Mouse (Mus musculus) liver, embryonic 12.5 days (tissue): Measurements from ENCODE around the gene Por. TPM values are rescaled to one million over a fixed set of nuclear protein-coding genes. Genes with fewer than 3 reads are reported as not detected.

Experiments
- ATAC-seq: fragments of 200-750 bp; cut with Nextera tagmentation; 2 replicates; pipeline ENCODE4 v1.8.0; 2017; ENCODE audit warnings: moderate number of reproducible peaks, mild to moderate bottlenecking, moderate library complexity
- H3K27ac ChIP-seq: fragments of 300-500 bp; sonication (generic); 2 replicates; pipeline ENCODE4 v1.5.1; 2016; ENCODE audit warnings: mild to moderate bottlenecking
- H3K27me3 ChIP-seq: fragments of 300-500 bp; sonication (generic); replicated peaks from 2 replicates; pipeline ENCODE4 v1.6.1; 2016; ENCODE audit warnings: mild to moderate bottlenecking, moderate library complexity
- H3K36me3 ChIP-seq: fragments of 300-500 bp; sonication (generic); 2 replicates; pipeline ENCODE4 v1.6.1; 2016; ENCODE audit warnings: mild to moderate bottlenecking, moderate library complexity
- H3K4me1 ChIP-seq: fragments of 300-500 bp; sonication (generic); 2 replicates; pipeline ENCODE4 v1.6.1; 2016
- H3K4me2 ChIP-seq: fragments of 300-500 bp; sonication (generic); 2 replicates; pipeline ENCODE4 v1.6.1; 2016; ENCODE audit warnings: mild to moderate bottlenecking, moderate library complexity
- H3K4me3 ChIP-seq: fragments of 300-500 bp; sonication (generic); 2 replicates; pipeline ENCODE4 v1.5.1; 2016; ENCODE audit warnings: mild to moderate bottlenecking, moderate library complexity
- H3K9ac ChIP-seq: fragments of 300-500 bp; sonication (generic); 2 replicates; pipeline ENCODE4 v1.6.1; 2016; ENCODE audit warnings: mild to moderate bottlenecking, moderate library complexity
- H3K9me3 ChIP-seq: fragments of 300-500 bp; sonication (generic); replicated peaks from 2 replicates; pipeline ENCODE4 v1.6.1; 2016; ENCODE audit warnings: mild to moderate bottlenecking, moderate library complexity
- WGBS: fragments of 180-500 bp; shearing (Covaris S2); methylation state at CpG from one replicate; pipeline ENCODE4 v1.1.7; 2016; ENCODE audit not compliant: insufficient replicate concordance; 5-methylcytosine and 5-hydroxymethylcytosine counted together
- polyA plus RNA-seq: library from polyadenylated mRNA; unstranded; fragments of >200 nt; fragmentation: Nextera tagmentation; extraction: Ambion mirVana; gene quantifications from 2 replicates; pipeline ENCODE4 v1.2.1, GENCODE M21; 2016

The Por gene
- polyA plus RNA-seq, 1 experiment from 2014 or later: 34.7 TPM

DNA sequence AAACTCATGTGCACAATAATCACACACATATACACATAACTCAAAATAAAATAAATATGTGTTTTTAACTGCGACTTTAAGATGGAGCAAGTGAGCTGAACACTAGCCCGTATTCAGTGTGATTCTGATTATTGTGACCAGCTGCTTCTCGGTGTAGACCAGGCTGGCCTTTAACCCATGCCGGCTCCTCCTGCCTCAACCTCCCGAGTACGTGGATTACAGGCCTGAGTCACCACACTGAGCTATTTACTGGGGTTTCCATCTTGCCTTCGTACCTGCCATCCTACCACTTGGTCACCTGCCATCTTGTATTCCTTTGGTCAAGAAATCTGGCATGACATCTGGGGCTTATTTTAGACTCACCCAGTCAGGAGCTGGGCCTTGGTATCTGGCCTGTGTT lies 33.6 kb downstream of the Por start:
- H3K36me3 ChIP-seq: peaks cover 54% of the 10 kb centered on the region
- WGBS: 83% methylated on average over 7 of the region's 7 CpGs
- no peak overlapping the region for H3K4me2 ChIP-seq
- H3K9ac ChIP-seq: no peak overlapping the region
- H3K4me3 ChIP-seq: no peak overlapping the region
- no peaks in the 10 kb centered on the region for H3K9me3 ChIP-seq
- no peaks in the 10 kb centered on the region for H3K27me3 ChIP-seq
- H3K27ac ChIP-seq: 0 out of 2 replicates have a peak overlapping the region, but pooled peaks have one; percentile 13
- no peak for ATAC-seq
- peaks cover 45% of the 10 kb centered on the region for H3K4me1 ChIP-seq

DNA sequence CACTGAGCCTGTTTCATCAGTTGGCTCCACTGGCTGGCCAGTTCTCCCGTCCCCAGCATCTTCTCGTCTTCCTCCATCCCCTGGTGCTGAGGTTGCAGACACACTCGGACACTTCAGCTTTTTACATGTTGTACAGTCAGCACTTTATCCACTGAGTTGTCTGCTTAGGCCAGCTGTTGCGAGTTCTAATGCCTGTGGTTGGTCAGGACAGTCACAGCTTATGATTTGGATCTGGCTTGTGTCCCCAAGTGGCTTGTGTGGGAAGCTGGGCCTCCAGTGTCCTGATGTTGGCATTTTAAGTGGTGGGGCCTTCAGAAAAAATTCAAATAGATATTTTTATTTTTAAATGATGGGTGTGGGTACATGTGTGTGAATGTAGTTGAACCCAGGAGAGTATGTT lies 35.5 kb downstream of the Por start:
- Histone ChIP-seq H3K9me3 (no peaks in the 10 kb centered on the region), H3K4me3 (no peak overlapping the region), H3K27me3 (no peaks in the 10 kb centered on the region), H3K36me3 (peaks cover 44% of the 10 kb centered on the region), H3K4me2 (no peak overlapping the region), H3K9ac (no peak overlapping the region), H3K4me1 (peaks cover 49% of the 10 kb centered on the region), H3K27ac (no peak overlapping the region)
- 74% methylated on average over 4 of the region's 4 CpGs for WGBS
- no peak for ATAC-seq

DNA sequence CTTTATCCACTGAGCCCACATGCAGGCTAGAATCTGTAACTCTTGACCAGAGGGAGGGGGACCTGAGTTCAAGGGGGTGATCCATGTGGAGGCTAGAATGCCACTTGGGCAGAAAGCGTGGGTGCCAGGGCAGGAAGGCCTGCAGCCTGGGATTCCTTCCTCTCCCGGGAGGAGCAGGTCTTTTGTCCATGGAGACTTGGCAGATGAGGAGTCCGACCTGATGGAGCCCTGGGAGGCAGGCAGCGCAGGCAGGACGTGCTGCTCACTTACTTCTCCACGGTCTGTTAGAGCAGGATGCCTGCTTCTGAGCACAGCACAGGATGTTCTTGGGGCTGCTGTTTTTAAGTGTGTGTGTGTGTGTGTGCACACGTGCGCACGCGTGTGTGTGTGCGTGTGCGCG lies 37.2 kb downstream of the Por start:
- Histone ChIP-seq H3K9ac (no peak overlapping the region), H3K4me2 (no peak overlapping the region), H3K4me1 (peaks cover 56% of the 10 kb centered on the region), H3K4me3 (no peak overlapping the region), H3K9me3 (no peaks in the 10 kb centered on the region), H3K36me3 (peaks cover 29% of the 10 kb centered on the region), H3K27me3 (no peaks in the 10 kb centered on the region), H3K27ac (no peak overlapping the region)
- 90% methylated on average over 13 of the region's 13 CpGs for WGBS
- ATAC-seq: no peak

DNA sequence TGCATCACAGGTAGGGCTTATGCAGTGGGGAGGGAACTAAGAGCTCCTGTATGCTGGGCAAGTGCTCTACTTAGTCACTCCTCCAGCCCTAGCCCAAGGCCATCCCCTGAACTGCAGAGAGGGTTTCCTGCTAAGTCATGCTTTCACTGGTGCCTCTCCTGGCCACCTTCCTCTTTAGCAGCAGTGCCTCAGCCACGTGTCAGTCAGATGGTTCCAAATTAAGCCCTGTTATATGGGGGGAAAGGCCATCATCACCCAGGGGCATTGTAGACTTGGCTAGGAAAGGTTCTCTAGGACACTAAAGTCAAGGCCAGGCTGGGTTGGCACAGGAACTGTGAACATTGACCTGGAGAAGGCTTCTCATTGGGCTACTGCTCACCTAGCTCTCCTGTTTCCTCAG lies 38.0 kb downstream of the Por start:
- Histone ChIP-seq H3K4me1 (peaks cover 56% of the 10 kb centered on the region), H3K4me3 (no peak overlapping the region), H3K9me3 (no peaks in the 10 kb centered on the region), H3K27me3 (no peaks in the 10 kb centered on the region), H3K27ac (peak overlapping the region; percentile 54; the same call in 1 of the 2 replicates), H3K4me2 (no peak overlapping the region), H3K9ac (no peak overlapping the region), H3K36me3 (peaks cover 25% of the 10 kb centered on the region)
- WGBS: 7% methylated on average over 1 of the region's 1 CpGs
- ATAC-seq: peak; percentile 48; the same call in 1 of the 2 replicates

DNA sequence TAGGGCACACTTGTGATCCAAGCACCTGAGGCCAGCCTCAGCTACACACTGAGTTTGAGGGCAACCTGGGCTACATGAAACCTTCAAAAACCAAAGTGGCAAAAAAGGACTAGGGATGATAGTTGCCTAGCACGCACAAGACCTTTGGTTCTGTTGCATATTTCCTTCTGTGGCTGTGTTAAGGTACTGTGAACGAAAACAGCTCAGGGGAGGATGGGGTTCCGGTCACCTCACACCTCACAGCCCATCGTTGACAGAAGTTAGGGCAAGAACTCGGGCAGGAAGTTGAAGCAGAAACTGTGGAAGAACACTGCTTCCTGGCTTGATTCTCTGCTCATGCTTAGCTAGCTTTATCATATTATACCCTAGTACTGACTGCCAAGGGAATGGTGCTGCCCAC lies 39.9 kb downstream of the Por start:
- no peak for ATAC-seq
- no peak overlapping the region for H3K4me3 ChIP-seq
- no peaks in the 10 kb centered on the region for H3K9me3 ChIP-seq
- WGBS: 80% methylated on average over 5 of the region's 5 CpGs
- H3K36me3 ChIP-seq: peaks cover 25% of the 10 kb centered on the region
- peaks cover 61% of the 10 kb centered on the region for H3K4me1 ChIP-seq
- no peak overlapping the region for H3K9ac ChIP-seq
- no peaks in the 10 kb centered on the region for H3K27me3 ChIP-seq
- H3K27ac ChIP-seq: no peak overlapping the region
- H3K4me2 ChIP-seq: no peak overlapping the region

DNA sequence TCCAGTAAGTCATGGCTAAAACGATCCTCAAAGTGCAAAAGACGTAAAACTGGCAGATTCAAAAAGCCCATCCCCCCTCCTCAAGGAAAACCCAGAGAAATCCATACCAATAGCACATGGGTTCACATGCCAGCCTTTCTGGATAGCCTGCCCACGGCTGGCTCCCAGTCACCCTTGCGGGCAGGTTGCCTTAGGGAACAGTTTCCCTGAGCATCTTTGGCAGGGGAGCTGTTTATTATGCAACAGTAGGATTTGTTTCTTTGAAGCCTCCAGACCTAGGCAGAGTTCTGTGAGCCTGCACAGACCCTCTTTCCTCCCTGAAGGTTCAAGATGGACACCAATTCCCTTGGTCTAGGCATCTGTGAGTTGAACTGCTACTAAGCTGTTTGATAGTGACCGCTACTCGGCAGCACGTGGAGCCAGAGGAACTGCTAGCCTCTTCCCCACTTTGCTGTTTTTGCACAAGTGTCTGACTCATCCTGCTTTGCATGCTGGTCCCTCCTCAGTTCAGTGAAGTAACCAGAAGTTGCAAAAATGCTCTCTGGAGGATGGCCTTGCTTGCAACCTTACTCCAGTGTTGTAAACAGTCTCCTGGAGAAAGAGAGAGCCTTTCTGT lies 40.9 kb downstream of the Por start:
- whole genome bisulfite sequencing: 61% methylated on average over 7 of the region's 7 CpGs

DNA sequence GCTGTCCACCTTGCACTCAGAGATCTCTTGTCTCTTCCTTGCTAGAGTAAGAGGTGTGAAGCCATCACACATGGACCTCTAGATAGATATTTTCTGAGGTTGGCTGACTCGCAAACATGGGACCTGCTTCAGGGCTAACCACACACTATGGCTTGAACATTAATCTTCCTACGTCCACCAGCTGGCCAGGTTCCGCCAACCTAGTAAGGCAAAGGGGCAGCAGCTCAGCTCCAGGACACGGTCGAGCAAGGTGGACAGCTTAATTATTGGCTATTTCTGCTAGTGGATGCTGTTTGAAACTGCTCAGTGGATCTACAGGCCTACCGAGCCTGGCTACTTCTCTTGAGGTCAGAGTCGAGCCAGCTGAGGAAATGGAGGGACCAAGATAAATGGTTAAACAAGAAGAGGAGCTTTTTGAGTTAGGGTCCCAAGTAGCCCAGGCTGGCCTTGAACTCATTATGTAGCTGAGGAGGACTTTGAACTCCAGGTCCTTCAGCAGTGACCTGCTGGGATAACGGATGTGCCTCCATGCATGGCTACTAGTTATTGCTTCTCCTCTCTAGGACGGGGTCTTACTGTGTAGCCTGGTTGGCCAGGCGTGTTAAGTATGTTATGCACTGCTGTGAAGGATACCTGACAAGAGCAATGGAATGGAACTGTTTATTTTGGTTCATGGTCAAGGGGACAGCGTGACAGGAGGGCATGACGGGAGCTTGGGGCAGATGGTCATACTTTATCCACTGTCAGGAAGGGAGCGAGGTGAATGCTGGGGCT lies 41.9 kb downstream of the Por start:
- H3K4me2 ChIP-seq: no peak overlapping the region
- H3K4me3 ChIP-seq: no peak overlapping the region
- ATAC-seq: no peak
- peaks cover 29% of the 10 kb centered on the region for H3K36me3 ChIP-seq
- H3K4me1 ChIP-seq: peaks cover 65% of the 10 kb centered on the region
- H3K27me3 ChIP-seq: no peaks in the 10 kb centered on the region
- H3K9me3 ChIP-seq: no peaks in the 10 kb centered on the region
- 61% methylated on average over 13 of the region's 13 CpGs for WGBS
- H3K9ac ChIP-seq: no peak overlapping the region
- H3K27ac ChIP-seq: peak overlapping the region; percentile 22; the same call in 1 of the 2 replicates

More for the DNA sequence above, 40.9 kb downstream of the Por start:
- Histone ChIP-seq H3K9ac (no peak overlapping the region), H3K27me3 (no peaks in the 10 kb centered on the region), H3K9me3 (no peaks in the 10 kb centered on the region), H3K4me1 (peaks cover 64% of the 10 kb centered on the region), H3K36me3 (peaks cover 25% of the 10 kb centered on the region), H3K27ac (no peak overlapping the region), H3K4me2 (no peak overlapping the region), H3K4me3 (no peak overlapping the region)
- no peak for ATAC-seq

DNA sequence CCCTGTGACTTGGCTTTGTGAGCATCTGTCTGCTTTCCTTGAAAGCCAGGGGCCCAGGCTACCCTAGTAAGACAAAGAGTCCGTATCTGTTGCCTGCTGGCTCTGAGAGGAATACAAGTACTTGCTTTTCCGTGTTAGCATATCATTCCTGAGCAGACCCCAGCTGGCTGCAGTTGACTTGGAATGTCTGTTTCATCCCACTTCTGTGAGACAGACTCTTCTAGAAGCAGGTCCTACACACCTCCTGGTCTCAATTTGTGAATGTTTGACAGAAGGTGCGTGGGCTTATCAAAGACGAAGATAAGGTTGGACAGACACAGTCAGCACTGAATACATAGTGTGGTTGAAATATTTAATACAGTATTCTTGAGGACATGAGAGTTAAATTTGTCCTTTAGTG lies 43.0 kb downstream of the Por start:
- Histone ChIP-seq H3K4me2 (0 out of 2 replicates have a peak overlapping the region, but pooled peaks have one; percentile 21), H3K4me1 (peaks cover 56% of the 10 kb centered on the region), H3K4me3 (no peak overlapping the region), H3K36me3 (peaks cover 29% of the 10 kb centered on the region), H3K9ac (no peak overlapping the region), H3K27ac (0 out of 2 replicates have a peak overlapping the region, but pooled peaks have one; percentile 50), H3K9me3 (no peaks in the 10 kb centered on the region), H3K27me3 (no peaks in the 10 kb centered on the region)
- WGBS: 19% methylated on average over 4 of the region's 4 CpGs
- no peak for ATAC-seq

DNA sequence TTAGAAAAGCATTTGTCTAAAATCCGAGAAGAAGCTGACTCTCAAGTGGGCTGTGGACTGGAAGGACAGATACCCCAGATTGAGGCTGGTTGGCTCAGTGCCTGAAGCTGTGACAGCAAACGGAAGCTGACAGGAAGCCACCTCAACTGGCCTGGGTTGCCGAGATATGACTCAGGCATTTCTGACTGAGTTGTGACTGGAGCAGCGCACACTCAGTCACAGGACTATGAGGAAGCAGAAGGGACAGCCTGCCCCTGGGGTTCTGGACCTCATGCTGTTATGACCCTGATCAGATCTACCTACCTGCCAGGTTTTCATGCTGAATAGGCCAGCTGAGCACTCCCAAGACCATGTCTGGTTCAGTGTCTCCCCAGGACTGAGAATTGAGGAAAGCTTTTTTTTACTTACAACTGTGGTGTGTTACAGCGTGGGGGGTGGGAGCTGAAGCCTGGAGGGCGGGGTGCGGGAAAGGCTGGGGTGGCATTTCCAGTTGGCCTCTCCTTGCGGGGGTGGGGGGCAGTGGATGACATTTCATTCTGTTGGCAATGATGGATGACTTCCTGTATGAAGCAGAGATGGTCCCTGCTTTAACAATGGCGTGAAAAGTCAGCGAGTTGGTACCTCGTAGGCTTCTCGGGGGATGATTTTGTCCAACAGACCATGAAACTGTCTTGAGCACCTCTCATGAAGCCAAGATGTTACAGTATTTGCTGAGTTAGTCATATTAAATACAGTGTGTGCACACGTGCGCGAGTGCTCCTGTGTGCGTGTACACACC lies 43.8 kb downstream of the Por start:
- H3K9me3 ChIP-seq: no peaks in the 10 kb centered on the region
- 33% methylated on average over 16 of the region's 16 CpGs for WGBS
- H3K4me3 ChIP-seq: no peak overlapping the region
- peak overlapping the region; percentile 17; the same call in 1 of the 2 replicates for H3K9ac ChIP-seq
- peak overlapping the region; percentile 50 for H3K27ac ChIP-seq
- ATAC-seq: peak; percentile 81
- peaks cover 52% of the 10 kb centered on the region for H3K4me1 ChIP-seq
- no peaks in the 10 kb centered on the region for H3K27me3 ChIP-seq
- peaks cover 31% of the 10 kb centered on the region for H3K36me3 ChIP-seq
- H3K4me2 ChIP-seq: peak overlapping the region; percentile 42

DNA sequence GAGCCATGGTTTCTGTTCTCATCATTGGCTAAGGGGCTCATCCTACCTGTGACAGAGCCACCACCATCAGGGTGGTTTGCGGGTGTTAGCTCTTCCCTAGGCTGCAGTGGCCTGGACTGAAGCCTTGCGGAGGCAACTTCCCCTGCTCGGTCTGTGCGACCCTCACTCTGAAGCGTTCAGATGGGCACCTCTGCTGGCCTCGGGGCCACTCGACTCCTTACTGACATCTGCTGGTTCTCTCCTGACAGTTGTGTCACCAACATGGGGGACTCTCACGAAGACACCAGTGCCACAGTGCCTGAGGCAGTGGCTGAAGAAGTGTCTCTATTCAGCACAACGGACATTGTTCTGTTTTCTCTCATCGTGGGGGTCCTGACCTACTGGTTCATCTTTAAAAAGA lies 45.8 kb downstream of the Por start:
- 50% methylated on average over 10 of the region's 10 CpGs for WGBS
- H3K27me3 ChIP-seq: no peaks in the 10 kb centered on the region
- no peak overlapping the region for H3K4me2 ChIP-seq
- no peak overlapping the region for H3K4me3 ChIP-seq
- H3K27ac ChIP-seq: no peak overlapping the region
- H3K9me3 ChIP-seq: no peaks in the 10 kb centered on the region
- peaks cover 45% of the 10 kb centered on the region for H3K4me1 ChIP-seq
- no peak for ATAC-seq
- H3K9ac ChIP-seq: no peak overlapping the region
- H3K36me3 ChIP-seq: peaks cover 33% of the 10 kb centered on the region

DNA sequence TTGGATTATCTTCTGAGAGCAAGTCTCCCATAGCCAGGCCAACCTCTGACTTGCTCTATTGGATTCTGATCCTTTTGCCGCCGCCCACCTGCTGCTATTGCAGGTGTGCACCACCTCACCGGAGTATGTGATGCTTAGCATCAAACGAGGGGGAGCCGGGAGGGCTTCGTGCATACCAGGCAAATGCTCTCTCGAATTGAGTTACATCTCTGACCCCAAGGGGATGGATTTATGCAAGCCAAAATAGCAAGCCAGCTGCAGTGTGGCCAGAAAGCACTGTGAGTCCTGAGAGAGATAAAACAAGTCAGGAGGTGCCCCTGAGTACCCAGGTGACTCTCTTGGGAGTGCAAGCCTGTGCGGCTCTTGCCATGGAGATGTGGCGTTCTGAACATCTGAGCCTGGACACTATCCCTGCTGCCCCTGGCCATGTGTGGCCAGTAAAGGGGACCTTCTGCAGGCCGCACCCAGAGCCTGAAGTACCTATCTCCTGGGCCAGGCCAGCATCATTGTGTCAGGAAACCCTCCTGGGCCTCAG lies 49.8 kb downstream of the Por start:
- no peaks in the 10 kb centered on the region for H3K9me3 ChIP-seq
- peaks cover 41% of the 10 kb centered on the region for H3K36me3 ChIP-seq
- 79% methylated on average over 10 of the region's 10 CpGs for whole genome bisulfite sequencing
- ATAC-seq: no peak
- no peak overlapping the region for H3K4me2 ChIP-seq
- no peak overlapping the region for H3K9ac ChIP-seq
- peaks cover 21% of the 10 kb centered on the region; the same call in 1 of the 2 replicates for H3K4me1 ChIP-seq
- no peak overlapping the region for H3K4me3 ChIP-seq
- no peaks in the 10 kb centered on the region for H3K27me3 ChIP-seq
- no peak overlapping the region for H3K27ac ChIP-seq
